Mouse (Mus musculus): ENCODE measurements at regions not wholly inside any gene's neighbourhood (a gene's known extent, or its start where the extent isn't known, plus 50 kb on each side); places are given as distances from the start of the nearest gene placed in this dataset.
A peak's percentile ranks its signal among the peaks of the same experiment; 100 is the strongest.

GRCm38 (mm10) chr1:114781914-114782313 is 902.6 kb upstream of the Cntnap5a start:
- peak; percentile 19 for DNase-seq (ENCODE audit: low spot score)

Measured in heart, adult 8-10 months (tissue).